Mouse (Mus musculus): Measurements from ENCODE around the gene Pxk.

The Pxk gene

DNA sequence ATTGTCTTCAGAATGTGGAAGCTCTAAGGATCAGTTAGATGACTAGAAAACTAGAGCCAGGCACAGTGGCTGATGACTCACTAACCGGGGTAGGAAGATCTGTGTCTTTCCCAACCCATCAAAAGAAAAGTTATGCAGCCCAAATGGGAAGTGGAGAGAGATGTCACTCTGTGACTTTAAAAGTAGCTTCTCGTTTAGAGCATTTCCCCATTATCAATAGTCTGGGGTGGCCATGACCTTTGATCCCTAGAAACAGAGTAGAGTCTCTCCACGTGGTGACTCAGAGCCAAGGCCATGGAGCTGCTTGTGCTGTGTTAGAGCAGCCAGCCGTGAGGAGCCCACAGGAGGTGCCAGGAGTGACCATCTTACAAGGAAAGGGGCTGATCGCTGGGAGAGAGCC, 4.6 kb upstream of the Pxk start:
- CTCF ChIA-PET, result interaction anchor here in 3 of 4 experiments (1.2 to 2.2 kb wide), 14 partner anchors 10 to 253 kb away, joined by 3 to 21 read pairs (median 6); partner anchors contain the start of gene Kctd6 (in 1 of the 3)
- POLR2A ChIA-PET, result interaction anchor here in 3 of 4 experiments (0.5 to 2.5 kb wide), 19 partner anchors 8 to 253 kb away, joined by 3 to 9 read pairs (median 4); partner anchors contain the start of gene Kctd6 (in 2 of the 3)

DNA sequence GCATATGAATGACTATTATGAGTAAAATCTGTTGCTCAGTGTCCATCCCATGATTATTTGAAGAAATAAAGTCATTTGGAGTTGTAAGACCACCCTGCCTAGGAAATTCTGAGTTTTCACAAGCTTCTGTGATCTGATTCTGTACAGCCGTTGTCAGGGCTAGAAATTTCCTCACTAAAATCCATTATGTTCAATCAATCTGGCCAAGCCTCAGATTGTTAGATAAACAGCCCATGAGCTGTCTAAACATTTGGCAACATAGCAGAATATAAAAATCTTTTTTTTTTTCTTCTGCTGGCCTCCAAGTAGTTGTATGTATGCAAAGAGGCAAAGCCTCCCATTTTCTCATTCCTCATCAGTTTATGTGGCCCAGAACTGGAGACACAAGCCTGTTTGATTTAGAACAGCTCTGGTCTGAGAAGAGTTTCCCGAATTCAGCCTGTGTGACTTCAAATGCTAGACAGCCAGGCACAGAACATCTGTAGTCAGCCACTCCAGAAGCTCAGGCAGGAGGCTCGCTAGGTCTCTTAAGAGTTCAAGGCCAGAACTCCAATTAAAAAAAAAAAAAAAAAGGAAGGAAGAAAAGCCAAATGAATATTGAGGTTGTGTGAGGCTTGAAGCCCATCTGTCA, 3.0 kb upstream of the Pxk start:
- CTCF ChIA-PET, result interaction anchor here in 2 of 4 experiments (0.5 to 2.0 kb wide), 5 partner anchors 40 to 252 kb away, joined by 3 to 6 read pairs (median 4); partner anchors contain the start of gene Abhd6 (in 1 of the 2)
- POLR2A ChIA-PET, result interaction anchor here in 3 of 4 experiments (0.6 to 2.5 kb wide), 10 partner anchors 9 to 544 kb away, joined by 3 to 10 read pairs (median 4); partner anchors contain the start of gene Pdhb (in 1 of the 3)

GRCm38 (mm10) chr14:8095562-8095950, 2.5 kb upstream of the Pxk start:
- ChIA-PET POLR2A (interaction anchor here in 3 of 4 experiments (0.7 to 2.5 kb wide), 8 partner anchors 10 to 209 kb away, joined by 3 to 10 read pairs (median 4); no protein-coding TSS in a partner anchor), CTCF (interaction anchor here in 1 of 4 experiments (0.5 to 1.0 kb wide), 2 partner anchors 40 to 251 kb away, joined by 3 to 4 read pairs; no protein-coding TSS in a partner anchor)

DNA sequence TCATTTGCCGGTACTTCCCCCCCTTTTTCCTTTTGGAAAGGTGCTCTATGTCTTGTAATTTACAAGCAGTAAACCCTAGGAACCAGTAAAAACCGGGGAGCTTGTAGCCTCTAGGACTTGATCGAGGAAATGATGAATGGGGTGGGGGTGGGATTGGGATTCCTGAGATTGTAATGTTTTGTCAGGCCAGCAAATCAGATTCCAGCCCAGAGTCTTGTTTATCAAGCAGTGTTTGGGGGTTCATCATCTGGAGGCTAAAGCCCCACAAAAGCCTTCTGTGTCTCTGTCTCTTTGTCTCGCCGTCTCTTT, 630 bp downstream of the Pxk start:
- POLR2A ChIA-PET, result interaction anchor here (0.6 to 1.9 kb wide), 8 partner anchors 9 to 330 kb away, joined by 3 to 8 read pairs (median 4); no protein-coding TSS in a partner anchor
- CTCF ChIA-PET, result interaction anchor here in 2 of 4 experiments (0.6 to 1.2 kb wide), 3 partner anchors 16 to 83 kb away, joined by 3 to 5 read pairs (median 3); no protein-coding TSS in a partner anchor

GRCm38 (mm10) chr14:8099561-8100021, 1.6 kb downstream of the Pxk start:
- CTCF ChIA-PET, result no interaction called here

GRCm38 (mm10) chr14:8101886-8102285, 3.9 kb downstream of the Pxk start:
- ChIA-PET POLR2A (interaction anchor here in 2 of 4 experiments (0.6 to 2.1 kb wide), 7 partner anchors 9 to 110 kb away, joined by 3 to 5 read pairs (median 4); partner anchors contain the start of gene Pdhb (in 1 of the 2)), CTCF (interaction anchor here in 1 of 4 experiments (1.0 kb wide), 1 partner anchor 112 kb away, joined by 4 read pairs; the partner anchor contains the start of gene Kctd6)

More at GRCm38 (mm10) chr14:8099561-8100021, 1.6 kb downstream of the Pxk start:
- POLR2A ChIA-PET, result interaction anchor here in 2 of 4 experiments (0.6 to 1.2 kb wide), 2 partner anchors 22 to 32 kb away, joined by 3 read pairs; no protein-coding TSS in a partner anchor

DNA sequence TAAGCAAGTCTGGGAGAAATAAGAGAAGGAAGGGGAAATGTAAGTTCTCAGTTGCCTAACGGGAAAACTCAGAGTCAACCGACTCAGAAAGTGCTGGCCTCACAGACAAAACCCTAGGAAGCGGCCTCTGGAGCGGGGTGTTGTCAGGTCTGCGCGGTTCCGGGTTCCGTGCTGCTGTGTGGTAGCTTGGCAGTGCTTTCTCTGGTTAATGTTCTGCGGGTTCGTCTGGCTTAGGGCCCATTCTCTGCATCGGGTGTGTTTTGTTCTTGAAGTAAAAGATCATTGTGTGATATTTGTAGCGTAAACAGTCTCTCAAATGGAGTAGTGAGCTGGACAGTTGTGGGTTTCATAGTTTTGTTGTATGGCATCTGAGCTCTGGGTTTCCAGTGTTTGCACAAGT, 4.7 kb downstream of the Pxk start:
- POLR2A ChIA-PET, result interaction anchor here in 2 of 4 experiments (0.6 to 2.1 kb wide), 5 partner anchors 11 to 48 kb away, joined by 3 to 5 read pairs (median 4); no protein-coding TSS in a partner anchor
- CTCF ChIA-PET, result interaction anchor here in 1 of 4 experiments (1.0 kb wide), 1 partner anchor 10 kb away, joined by 8 read pairs; no protein-coding TSS in a partner anchor

GRCm38 (mm10) chr14:8108047-8108446, 10.0 kb downstream of the Pxk start:
- ChIA-PET CTCF (no interaction called here), POLR2A (interaction anchor here in 1 of 4 experiments (2.1 kb wide), 1 partner anchor 10 kb away, joined by 8 read pairs; the partner anchor contains the start of gene Pxk)

GRCm38 (mm10) chr14:8108976-8109375, 11.0 kb downstream of the Pxk start:
- POLR2A ChIA-PET, result interaction anchor here in 2 of 4 experiments (0.6 kb wide), 2 partner anchors 16 to 24 kb away, joined by 3 read pairs; no protein-coding TSS in a partner anchor

DNA sequence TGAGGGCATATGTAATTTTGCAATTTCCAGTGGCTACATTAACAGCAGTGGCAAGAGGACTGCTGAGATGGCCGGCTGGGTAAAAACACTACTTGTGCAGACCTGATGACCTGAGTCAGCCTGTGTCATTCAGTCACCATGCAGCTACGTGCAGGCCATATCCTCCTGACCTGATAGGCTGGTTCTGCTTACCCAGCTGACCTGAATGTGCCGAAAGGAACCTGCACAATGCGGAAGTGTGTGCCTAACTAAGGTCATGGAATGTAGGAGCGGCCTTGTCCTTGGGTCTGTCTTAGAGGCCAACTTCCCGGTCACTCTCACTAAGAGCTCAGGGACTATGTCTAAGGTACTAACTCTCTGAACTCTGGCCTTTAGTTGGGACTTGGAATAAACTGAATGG, 13.5 kb downstream of the Pxk start:
- POLR2A ChIA-PET, result interaction anchor here in 3 of 4 experiments (0.6 to 1.5 kb wide), 11 partner anchors 12 to 64 kb away, joined by 3 to 6 read pairs (median 3); partner anchors contain the start of gene Pdhb (in 1 of the 3)

More at GRCm38 (mm10) chr14:8108976-8109375, 11.0 kb downstream of the Pxk start:
- CTCF ChIA-PET, result no interaction called here

DNA sequence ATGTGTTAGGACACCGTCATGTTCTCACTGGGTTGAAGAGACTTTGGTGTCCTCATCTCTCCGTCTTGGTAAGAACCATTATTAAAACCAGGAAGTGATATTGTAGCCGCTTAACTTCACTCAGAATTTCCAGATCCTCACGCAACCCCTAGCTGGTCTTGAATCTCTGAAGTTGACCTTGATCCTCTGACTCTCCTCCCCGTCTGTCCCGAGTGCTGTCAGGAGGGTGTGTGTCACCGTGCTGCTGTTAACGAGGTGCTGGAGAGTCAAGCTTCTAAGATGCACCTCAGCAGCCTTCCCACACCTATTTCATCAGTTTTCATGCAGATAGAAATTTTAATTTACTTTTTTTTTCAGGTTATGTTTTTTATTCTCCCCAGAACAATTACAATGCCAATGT, 14.0 kb downstream of the Pxk start:
- ChIA-PET CTCF (interaction anchor here in 1 of 4 experiments (1.3 kb wide), 1 partner anchor 107 kb away, joined by 3 read pairs; no protein-coding TSS in a partner anchor), POLR2A (interaction anchor here in 3 of 4 experiments (0.6 to 1.5 kb wide), 10 partner anchors 11 to 63 kb away, joined by 3 to 6 read pairs (median 3); partner anchors contain the start of gene Pdhb (in 1 of the 3))

More for the DNA sequence above, 13.5 kb downstream of the Pxk start:
- CTCF ChIA-PET, result interaction anchor here in 1 of 4 experiments (1.3 kb wide), 1 partner anchor 107 kb away, joined by 3 read pairs; no protein-coding TSS in a partner anchor

DNA sequence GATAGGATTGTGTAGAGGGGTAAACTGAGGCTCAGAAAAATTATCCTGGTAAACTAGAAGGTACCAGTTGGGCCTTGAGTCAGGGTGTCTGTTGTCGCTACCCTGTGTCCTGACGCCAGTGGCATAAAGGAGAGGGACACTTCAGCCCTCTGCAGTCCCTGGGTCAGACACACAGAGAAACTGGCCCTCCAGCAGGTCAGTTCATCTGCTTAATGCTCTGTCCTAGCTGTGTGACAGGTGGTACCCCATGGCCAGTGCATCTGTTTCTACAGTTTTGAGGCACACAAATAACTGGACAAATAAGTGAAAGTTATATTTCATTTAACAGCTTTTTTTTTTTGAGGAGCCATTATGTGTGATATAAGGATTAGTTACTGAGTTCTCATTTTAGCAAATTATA, 15.6 kb downstream of the Pxk start:
- CTCF ChIA-PET, result interaction anchor here in 1 of 4 experiments (0.9 kb wide), 1 partner anchor 27 kb away, joined by 3 read pairs; no protein-coding TSS in a partner anchor
- POLR2A ChIA-PET, result interaction anchor here in 1 of 4 experiments (1.6 kb wide), 1 partner anchor 27 kb away, joined by 3 read pairs; no protein-coding TSS in a partner anchor

- CTCF ChIA-PET, result interaction anchor here in 1 of 4 experiments (0.9 kb wide), 1 partner anchor 26 kb away, joined by 3 read pairs; no protein-coding TSS in a partner anchor
Measured at GRCm38 (mm10) chr14:8114306-8114705, 16.3 kb downstream of the Pxk start.

DNA sequence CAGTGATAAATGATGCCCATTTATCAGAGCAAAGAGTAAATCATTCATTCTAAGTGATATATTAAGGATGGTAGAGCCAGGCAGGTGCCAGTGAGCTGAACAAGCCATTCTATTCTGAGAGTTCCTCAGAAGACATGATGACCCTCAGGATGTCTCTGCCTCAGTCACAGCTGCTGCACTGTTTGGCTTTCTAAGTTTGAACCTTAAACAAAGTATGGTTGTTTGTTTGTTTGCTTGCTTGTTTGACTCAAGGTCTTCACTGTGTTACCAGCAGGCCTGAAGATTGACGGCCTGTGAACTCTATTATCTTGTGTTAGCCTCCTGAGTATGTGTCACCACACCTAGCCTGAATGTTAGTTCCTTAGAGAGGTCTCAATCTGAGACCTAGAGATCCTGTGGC, 16.7 kb downstream of the Pxk start:
- ChIA-PET POLR2A (interaction anchor here in 2 of 4 experiments (0.7 to 1.6 kb wide), 6 partner anchors 9 to 54 kb away, joined by 3 to 5 read pairs (median 3); no protein-coding TSS in a partner anchor), CTCF (interaction anchor here in 1 of 4 experiments (1.0 kb wide), 1 partner anchor 13 kb away, joined by 3 read pairs; no protein-coding TSS in a partner anchor)

More at GRCm38 (mm10) chr14:8114306-8114705, 16.3 kb downstream of the Pxk start:
- POLR2A ChIA-PET, result interaction anchor here in 1 of 4 experiments (0.8 to 1.6 kb wide), 2 partner anchors 9 to 26 kb away, joined by 3 read pairs; no protein-coding TSS in a partner anchor

DNA sequence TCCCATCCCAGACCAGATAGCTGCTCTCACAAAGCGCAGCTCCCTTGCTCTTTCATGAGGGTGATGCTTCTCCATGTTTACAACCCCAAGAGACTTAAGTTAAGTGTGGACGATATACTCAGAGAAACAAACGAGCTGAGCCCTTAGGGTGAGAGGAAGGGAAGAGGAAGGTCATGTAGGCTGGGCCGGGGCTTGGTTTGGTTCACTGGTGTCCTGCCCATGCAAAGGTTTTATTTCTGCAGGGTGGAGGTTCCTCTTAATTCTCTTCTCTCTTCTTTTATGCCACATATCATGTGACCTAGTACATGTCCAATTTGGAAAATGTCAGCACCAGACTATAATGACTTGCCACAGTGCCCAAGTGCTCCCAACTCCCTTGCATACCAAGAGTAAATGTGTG, 17.8 kb downstream of the Pxk start:
- CTCF ChIA-PET, result interaction anchor here in 1 of 4 experiments (0.6 to 1.0 kb wide), 2 partner anchors 12 to 23 kb away, joined by 3 read pairs; no protein-coding TSS in a partner anchor
- POLR2A ChIA-PET, result interaction anchor here in 1 of 4 experiments (0.6 to 1.4 kb wide), 6 partner anchors 9 to 62 kb away, joined by 3 to 5 read pairs (median 3); no protein-coding TSS in a partner anchor

DNA sequence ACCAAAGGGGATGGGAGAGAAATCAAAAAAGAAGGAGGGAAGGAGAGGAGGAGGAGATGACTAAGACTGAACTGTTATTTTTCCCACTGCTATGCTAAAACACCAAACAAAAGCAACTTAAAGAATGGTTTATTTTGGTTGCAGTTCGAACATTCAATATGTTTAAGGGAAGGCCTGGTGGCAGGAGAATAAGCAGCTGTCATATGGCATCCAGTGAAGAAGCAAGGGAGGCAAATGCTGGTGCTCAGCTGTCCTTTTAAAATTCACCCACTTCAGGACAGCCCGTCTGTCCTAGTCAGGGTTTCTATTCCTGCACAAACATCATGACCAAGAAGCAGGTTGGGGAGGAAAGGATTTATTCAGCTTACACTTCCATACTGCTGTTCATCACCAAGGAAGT, 19.4 kb downstream of the Pxk start:
- POLR2A ChIA-PET, result no interaction called here

DNA sequence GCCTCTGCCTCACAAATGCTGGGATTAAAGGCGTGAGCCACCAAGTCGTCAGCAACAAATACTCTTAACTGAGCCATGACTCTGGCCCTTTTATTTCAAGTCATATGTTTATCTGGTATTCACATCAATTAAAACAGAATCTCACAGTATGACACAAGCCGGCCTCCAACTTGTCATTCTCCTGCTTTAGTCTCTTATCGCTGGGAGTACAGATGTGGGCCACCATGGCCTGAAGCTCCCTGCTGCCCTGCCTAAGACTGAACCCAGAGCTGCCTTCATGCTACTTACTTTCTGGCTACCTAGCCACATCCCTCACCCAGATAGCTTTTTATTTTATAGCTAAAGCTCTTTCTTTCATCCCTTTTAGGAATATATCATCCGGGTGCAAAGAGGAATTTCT, 21.4 kb downstream of the Pxk start:
- CTCF ChIA-PET, result no interaction called here
- POLR2A ChIA-PET, result interaction anchor here in 3 of 4 experiments (0.6 to 1.1 kb wide), 4 partner anchors 12 to 96 kb away, joined by 3 read pairs; no protein-coding TSS in a partner anchor

More for the DNA sequence above, 19.4 kb downstream of the Pxk start:
- CTCF ChIA-PET, result no interaction called here

- ChIA-PET CTCF (no interaction called here), POLR2A (interaction anchor here in 3 of 4 experiments (0.9 to 1.1 kb wide), 3 partner anchors 12 to 95 kb away, joined by 3 read pairs; no protein-coding TSS in a partner anchor)
Measured at GRCm38 (mm10) chr14:8119904-8120303, 21.9 kb downstream of the Pxk start.

Measured in embryonic stem cell, embryonic (primary cell).